ENCODE assay signal across 19 mouse cellular contexts in the genomic region with DNA sequence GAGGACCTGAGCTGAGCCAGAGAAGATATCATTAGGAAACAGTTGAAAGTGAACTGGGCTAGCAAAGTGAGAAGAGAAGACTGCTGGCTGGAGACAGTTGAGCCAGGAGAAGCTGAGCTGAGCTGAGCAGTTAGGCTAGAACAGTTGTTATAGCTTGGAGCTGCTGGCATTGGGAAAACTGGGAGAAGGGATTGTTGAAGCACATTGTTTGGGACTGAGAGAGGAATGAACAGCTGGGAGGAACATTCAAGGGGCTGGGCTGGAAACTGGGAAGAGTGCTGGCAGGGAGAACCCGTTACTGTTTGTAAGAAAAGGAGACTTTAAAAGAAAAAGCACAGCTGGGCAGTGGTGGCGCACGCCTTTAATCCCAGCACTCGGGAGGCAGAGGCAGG. TPM values are rescaled to one million over a fixed set of nuclear protein-coding genes. Genes with fewer than 3 reads are reported as not detected.
A peak's percentile ranks its signal among the peaks of the same experiment; 100 is the strongest.
DNase-seq lines count a peak whose midpoint lies in the region; ATAC-seq and TF ChIP-seq lines count a peak whose summit lies in the region.
"Had no signal": no experiment of that assay in that cellular context is flagged by ENCODE, and none has a peak within 500 bp of the region (broad histone marks: within the 10 kb centered on the region; RNA-seq: fewer than 3 reads in every experiment).

No protein-coding gene starts in this region.

- H3K27me3 ChIP-seq in liver, embryonic 13.5 days: no peaks in the 10 kb centered on the region
- no peaks in the 10 kb centered on the region for H3K27me3 ChIP-seq in liver, embryonic 12.5 days (replicated peaks)
- no peaks in the 10 kb centered on the region for H3K27me3 ChIP-seq in heart, embryonic 15.5 days
- no peaks in the 10 kb centered on the region for H3K27me3 ChIP-seq in intestine, postnatal 0 days (replicated peaks; ENCODE audit: control insufficient read depth, insufficient read depth, low read length)
- H3K27me3 ChIP-seq: stomach, embryonic 15.5 days had no signal

- no peak overlapping the region for H3K9ac ChIP-seq in liver, embryonic 13.5 days
- no peak overlapping the region for H3K9ac ChIP-seq in liver, embryonic 12.5 days
- no peak overlapping the region for H3K9ac ChIP-seq in heart, embryonic 15.5 days
- no peak overlapping the region for H3K9ac ChIP-seq in intestine, postnatal 0 days (ENCODE audit: low read depth, low read length)
- H3K9ac ChIP-seq: forebrain, postnatal 0 days; hindbrain, embryonic 14.5 days; stomach, embryonic 15.5 days had no signal

- H3K9me3 ChIP-seq in liver, embryonic 13.5 days (replicated peaks): 0 out of 2 replicates have a peak, but pooled peaks cover 6% of the 10 kb centered on the region
- H3K9me3 ChIP-seq in liver, embryonic 12.5 days (replicated peaks): no peaks in the 10 kb centered on the region
- peaks cover 7% of the 10 kb centered on the region; the same call in 1 of the 2 replicates for H3K9me3 ChIP-seq in heart, embryonic 15.5 days (replicated peaks)
- no peaks in the 10 kb centered on the region for H3K9me3 ChIP-seq in intestine, postnatal 0 days (ENCODE audit: control insufficient read depth)
- H3K9me3 ChIP-seq: stomach, embryonic 15.5 days had no signal

- peak; percentile 23 for DNase-seq in gastrocnemius, postnatal 10 days
- DNase-seq in gastrocnemius, postnatal 4 days (ENCODE audit: low spot score in 2 of 2): no peak
- DNase-seq in liver, embryonic 13.5 days: no peak
- peak; percentile 10 for DNase-seq in lung, postnatal 25 days (ENCODE audit: low spot score)
- DNase-seq in thymus, postnatal 36 days: no peak
- DNase-seq: cerebellum, postnatal 10 days; forebrain, postnatal 0 days; kidney, adult 11 months; layer of hippocampus, postnatal 36 days; right cerebral cortex, adult 18-20 months; thymus, postnatal 25 days had no signal

- ATAC-seq in liver, embryonic 13.5 days (ENCODE audit: low read depth): no peak
- no peak for ATAC-seq in liver, embryonic 12.5 days
- no peak for ATAC-seq in heart, embryonic 15.5 days (replicated peaks; ENCODE audit: insufficient number of reproducible peaks, insufficient read depth, low FRiP score, low read depth)
- ATAC-seq in intestine, postnatal 0 days: no peak
- ATAC-seq: activated CD4-positive, CD25-positive, alpha-beta regulatory T cell, adult 4 months; forebrain, postnatal 0 days had no signal

- H3K27ac ChIP-seq in liver, embryonic 13.5 days: peak overlapping the region; percentile 34; the same call in 1 of the 2 replicates
- H3K27ac ChIP-seq in liver, embryonic 12.5 days: no peak overlapping the region
- peak overlapping the region; percentile 83 for H3K27ac ChIP-seq in heart, embryonic 15.5 days
- H3K27ac ChIP-seq in intestine, postnatal 0 days (ENCODE audit: low read depth, low read length): no peak overlapping the region
- H3K27ac ChIP-seq: hindbrain, embryonic 14.5 days; stomach, embryonic 15.5 days had no signal

- H3K36me3 ChIP-seq in liver, embryonic 13.5 days: peaks cover 25% of the 10 kb centered on the region
- H3K36me3 ChIP-seq in liver, embryonic 12.5 days: peaks cover 27% of the 10 kb centered on the region
- peaks cover 39% of the 10 kb centered on the region for H3K36me3 ChIP-seq in heart, embryonic 15.5 days
- peaks cover 27% of the 10 kb centered on the region for H3K36me3 ChIP-seq in intestine, postnatal 0 days (ENCODE audit: control insufficient read depth, insufficient read depth)

- 0 out of 2 replicates have a peak, but pooled peaks cover 4% of the 10 kb centered on the region for H3K4me1 ChIP-seq in liver, embryonic 13.5 days (replicated peaks)
- H3K4me1 ChIP-seq in liver, embryonic 12.5 days: no peaks in the 10 kb centered on the region
- H3K4me1 ChIP-seq in heart, embryonic 15.5 days (replicated peaks): peaks cover 10% of the 10 kb centered on the region
- H3K4me1 ChIP-seq in intestine, postnatal 0 days (replicated peaks; ENCODE audit: control insufficient read depth, insufficient read depth, low read length): no peaks in the 10 kb centered on the region
- H3K4me1 ChIP-seq: stomach, embryonic 15.5 days had no signal

- WGBS in liver, embryonic 13.5 days (ENCODE audit: insufficient replicate concordance): 67% methylated on average over 4 of the region's 4 CpGs
- 77% methylated on average over 4 of the region's 4 CpGs for WGBS in liver, embryonic 12.5 days (ENCODE audit: insufficient replicate concordance)
- 76% methylated on average over 4 of the region's 4 CpGs for WGBS in heart, embryonic 15.5 days
- WGBS in intestine, postnatal 0 days: 84% methylated on average over 4 of the region's 4 CpGs

- no peak overlapping the region for H3K4me2 ChIP-seq in liver, embryonic 13.5 days
- no peak overlapping the region for H3K4me2 ChIP-seq in liver, embryonic 12.5 days
- peak overlapping the region; percentile 23; the same call in 1 of the 2 replicates for H3K4me2 ChIP-seq in heart, embryonic 15.5 days
- no peak overlapping the region for H3K4me2 ChIP-seq in intestine, postnatal 0 days (replicated peaks; ENCODE audit: low read depth)
- H3K4me2 ChIP-seq: hindbrain, embryonic 14.5 days; stomach, embryonic 15.5 days had no signal

- TF ChIP-seq CTCF in intestine, postnatal 0 days (IDR thresholded peaks at IDR 0.05; ENCODE audit: low read depth): no peak

- no peak overlapping the region for H3K4me3 ChIP-seq in liver, embryonic 13.5 days (replicated peaks)
- no peak overlapping the region for H3K4me3 ChIP-seq in liver, embryonic 12.5 days
- no peak overlapping the region for H3K4me3 ChIP-seq in heart, embryonic 15.5 days
- no peak overlapping the region for H3K4me3 ChIP-seq in intestine, postnatal 0 days (ENCODE audit: low read depth, low read length)
- H3K4me3 ChIP-seq: erythroblast, embryonic 14.5 days; myocyte; stomach, embryonic 15.5 days had no signal

RNA-seq across cellular contexts. Expression of gene Zfp383, which starts 10.0 kb away (rescaled TPM):
- 10 to 100 TPM in 1 of 2 experiments, 1 to 10 TPM in 1; 9.5 to 12.6 TPM for total RNA-seq in gastrocnemius, postnatal 10 days (2021)
- total RNA-seq in gastrocnemius, postnatal 4 days (2021): 10 to 100 TPM; 14.4 to 15.5 TPM
- 0.58 TPM in 2 replicates for polyA plus RNA-seq in liver, embryonic 13.5 days (2015; fragmentation: Nextera tagmentation; extraction: Ambion mirVana)
- polyA plus RNA-seq in liver, embryonic 12.5 days (2016; fragmentation: Nextera tagmentation; extraction: Ambion mirVana): 0.54 and 0.55 TPM in 2 replicates
- 3.1 TPM in 2 replicates for polyA plus RNA-seq in heart, embryonic 15.5 days (2015; fragmentation: Nextera tagmentation; extraction: Ambion mirVana)
- polyA plus RNA-seq in intestine, postnatal 0 days (2015; fragmentation: Nextera tagmentation; extraction: Ambion mirVana): 1.4 and 1.8 TPM in 2 replicates
- polyA plus RNA-seq: erythroblast, embryonic 14.5 days had no signal

RNA-seq across cellular contexts. Expression of gene Zfp27, which starts 11.7 kb away (rescaled TPM):
- 10 to 100 TPM in 1 of 2 experiments, 1 to 10 TPM in 1; 8.5 to 10.5 TPM for total RNA-seq in gastrocnemius, postnatal 10 days (2021)
- total RNA-seq in gastrocnemius, postnatal 4 days (2021): 10 to 100 TPM; 10.9 to 14.7 TPM
- polyA plus RNA-seq in liver, embryonic 13.5 days (2015; fragmentation: Nextera tagmentation; extraction: Ambion mirVana): 1.9 and 2.3 TPM in 2 replicates
- polyA plus RNA-seq in liver, embryonic 12.5 days (2016; fragmentation: Nextera tagmentation; extraction: Ambion mirVana): 2.6 and 3.4 TPM in 2 replicates
- 7.2 and 7.8 TPM in 2 replicates for polyA plus RNA-seq in heart, embryonic 15.5 days (2015; fragmentation: Nextera tagmentation; extraction: Ambion mirVana)
- 3.2 TPM in 2 replicates for polyA plus RNA-seq in intestine, postnatal 0 days (2015; fragmentation: Nextera tagmentation; extraction: Ambion mirVana)

RNA-seq across cellular contexts. Expression of gene Zfp74, which starts 35.8 kb away (rescaled TPM):
- 1 to 10 TPM; 5.9 to 9.2 TPM for total RNA-seq in gastrocnemius, postnatal 10 days (2021)
- total RNA-seq in gastrocnemius, postnatal 4 days (2021): 10 to 100 TPM; 10.9 to 12.9 TPM
- 2.0 and 2.6 TPM in 2 replicates for polyA plus RNA-seq in liver, embryonic 13.5 days (2015; fragmentation: Nextera tagmentation; extraction: Ambion mirVana)
- 3.6 and 4.8 TPM in 2 replicates for polyA plus RNA-seq in liver, embryonic 12.5 days (2016; fragmentation: Nextera tagmentation; extraction: Ambion mirVana)
- 6.7 and 9.4 TPM in 2 replicates for polyA plus RNA-seq in heart, embryonic 15.5 days (2015; fragmentation: Nextera tagmentation; extraction: Ambion mirVana)
- polyA plus RNA-seq in intestine, postnatal 0 days (2015; fragmentation: Nextera tagmentation; extraction: Ambion mirVana): 2.6 and 2.8 TPM in 2 replicates

RNA-seq across cellular contexts. Expression of gene Zfp420, which starts 58.3 kb away (rescaled TPM):
- 1 to 10 TPM; 2.5 to 4.3 TPM for total RNA-seq in gastrocnemius, postnatal 10 days (2021)
- 1 to 10 TPM; 4.6 to 4.9 TPM for total RNA-seq in gastrocnemius, postnatal 4 days (2021)
- polyA plus RNA-seq in liver, embryonic 13.5 days (2015; fragmentation: Nextera tagmentation; extraction: Ambion mirVana): 1.3 and 1.4 TPM in 2 replicates
- polyA plus RNA-seq in liver, embryonic 12.5 days (2016; fragmentation: Nextera tagmentation; extraction: Ambion mirVana): 1.9 TPM in 2 replicates
- polyA plus RNA-seq in heart, embryonic 15.5 days (2015; fragmentation: Nextera tagmentation; extraction: Ambion mirVana): 3.4 and 4.4 TPM in 2 replicates
- 1.4 and 1.5 TPM in 2 replicates for polyA plus RNA-seq in intestine, postnatal 0 days (2015; fragmentation: Nextera tagmentation; extraction: Ambion mirVana)
- polyA plus RNA-seq: erythroblast, embryonic 14.5 days had no signal

Comparison
In these comparisons a context has a peak if more than half of its experiments do, and no peak if none do; other contexts are left out.
1. DNase-seq: peak in gastrocnemius, postnatal 10 days (single experiment) and lung, postnatal 25 days (single experiment); none in gastrocnemius, postnatal 4 days (0 of 2), liver, embryonic 13.5 days (single experiment) and thymus, postnatal 36 days (0 of 2).
2. H3K27ac ChIP-seq: peak in liver, embryonic 13.5 days (single experiment) and heart, embryonic 15.5 days (single experiment); none in liver, embryonic 12.5 days (single experiment) and intestine, postnatal 0 days (single experiment).